Mouse (Mus musculus): ENCODE results near the gene Lrrc20. TPM values are rescaled to one million over a fixed set of nuclear protein-coding genes. Genes with fewer than 3 reads are reported as not detected.
A peak's percentile ranks its signal among the peaks of the same experiment; 100 is the strongest.

Gene Lrrc20
- polyA plus RNA-seq, 2 experiments = 10.4 to 11.3 TPM

- Histone ChIP-seq H3K4me1 (ENCODE audit: control insufficient read depth, insufficient read depth, low read length) (peaks cover 30% of the 10 kb centered on the region), H3K9ac (ENCODE audit: low read depth, low read length, severe bottlenecking) (no peak overlapping the region), H3K4me3 (replicated peaks; ENCODE audit: low read length) (no peak overlapping the region), H3K9me3 (ENCODE audit: control insufficient read depth, low read length) (no peaks in the 10 kb centered on the region), H3K27me3 (ENCODE audit: control insufficient read depth, insufficient read depth, low read length) (no peaks in the 10 kb centered on the region), H3K36me3 (ENCODE audit: control insufficient read depth, insufficient read depth, low read length) (no peaks in the 10 kb centered on the region), H3K4me2 (replicated peaks; ENCODE audit: low read depth, low read length, severe bottlenecking) (no peak overlapping the region), H3K27ac (replicated peaks; ENCODE audit: low read depth, low read length) (0 out of 2 replicates have a peak overlapping the region, but pooled peaks have one; percentile 63)
- ATAC-seq (ENCODE audit: low FRiP score, low read depth) (no peak), DNase-seq (ENCODE audit: low spot score) (no peak)
- TF ChIP-seq POLR2A (IDR thresholded peaks at IDR 0.05; ENCODE audit: borderline replicate concordance, extremely low read depth, insufficient read depth, insufficient read length) = no peak
- 81% methylated on average over 5 of the region's 5 CpGs for WGBS
These were observed 61.4 kb downstream of the Lrrc20 start for GRCm38 (mm10) chr10:61537036-61537380.

- WGBS = 36% methylated on average over 4 of the region's 4 CpGs
- no peaks in the 10 kb centered on the region for H3K9me3 ChIP-seq (ENCODE audit: control insufficient read depth, low read length)
- no peak overlapping the region for H3K4me3 ChIP-seq (replicated peaks; ENCODE audit: low read length)
- no peaks in the 10 kb centered on the region for H3K27me3 ChIP-seq (ENCODE audit: control insufficient read depth, insufficient read depth, low read length)
- H3K27ac ChIP-seq (replicated peaks; ENCODE audit: low read depth, low read length) = no peak overlapping the region
- DNase-seq (ENCODE audit: low spot score) (no peak), ATAC-seq (ENCODE audit: low FRiP score, low read depth) (no peak)
- H3K4me1 ChIP-seq (ENCODE audit: control insufficient read depth, insufficient read depth, low read length) = peaks cover 30% of the 10 kb centered on the region
- H3K9ac ChIP-seq (ENCODE audit: low read depth, low read length, severe bottlenecking) = no peak overlapping the region
- TF ChIP-seq POLR2A (IDR thresholded peaks at IDR 0.05; ENCODE audit: borderline replicate concordance, extremely low read depth, insufficient read depth, insufficient read length) = no peak
- no peak overlapping the region for H3K4me2 ChIP-seq (replicated peaks; ENCODE audit: low read depth, low read length, severe bottlenecking)
- H3K36me3 ChIP-seq (ENCODE audit: control insufficient read depth, insufficient read depth, low read length) = no peaks in the 10 kb centered on the region
These were observed 62.8 kb downstream of the Lrrc20 start for GRCm38 (mm10) chr10:61538446-61538845.

GRCm38 (mm10) chr10:61544127-61544862 is 68.7 kb downstream of the Lrrc20 start:
- 57% methylated on average over 12 of the region's 12 CpGs for WGBS
- no peak for TF ChIP-seq POLR2A (IDR thresholded peaks at IDR 0.05; ENCODE audit: borderline replicate concordance, extremely low read depth, insufficient read depth, insufficient read length)
- no peaks in the 10 kb centered on the region for H3K36me3 ChIP-seq (ENCODE audit: control insufficient read depth, insufficient read depth, low read length)
- no peak overlapping the region for H3K4me2 ChIP-seq (replicated peaks; ENCODE audit: low read depth, low read length, severe bottlenecking)
- no peaks in the 10 kb centered on the region for H3K9me3 ChIP-seq (ENCODE audit: control insufficient read depth, low read length)
- ATAC-seq (ENCODE audit: low FRiP score, low read depth) = no peak
- DNase-seq (ENCODE audit: low spot score) = no peak
- no peak overlapping the region for H3K4me3 ChIP-seq (replicated peaks; ENCODE audit: low read length)
- no peak overlapping the region for H3K9ac ChIP-seq (ENCODE audit: low read depth, low read length, severe bottlenecking)
- H3K27me3 ChIP-seq (ENCODE audit: control insufficient read depth, insufficient read depth, low read length) = no peaks in the 10 kb centered on the region
- H3K4me1 ChIP-seq (ENCODE audit: control insufficient read depth, insufficient read depth, low read length) = no peaks in the 10 kb centered on the region
- H3K27ac ChIP-seq (replicated peaks; ENCODE audit: low read depth, low read length) = no peak overlapping the region

- no peak overlapping the region for H3K4me3 ChIP-seq (replicated peaks; ENCODE audit: low read length)
- H3K27ac ChIP-seq (replicated peaks; ENCODE audit: low read depth, low read length) = no peak overlapping the region
- 58% methylated on average over 9 of the region's 9 CpGs for WGBS
- TF ChIP-seq POLR2A (IDR thresholded peaks at IDR 0.05; ENCODE audit: borderline replicate concordance, extremely low read depth, insufficient read depth, insufficient read length) = no peak
- H3K36me3 ChIP-seq (ENCODE audit: control insufficient read depth, insufficient read depth, low read length) = no peaks in the 10 kb centered on the region
- no peak for DNase-seq (ENCODE audit: low spot score)
- H3K4me2 ChIP-seq (replicated peaks; ENCODE audit: low read depth, low read length, severe bottlenecking) = no peak overlapping the region
- no peak overlapping the region for H3K9ac ChIP-seq (ENCODE audit: low read depth, low read length, severe bottlenecking)
- H3K4me1 ChIP-seq (ENCODE audit: control insufficient read depth, insufficient read depth, low read length) = no peaks in the 10 kb centered on the region
- no peaks in the 10 kb centered on the region for H3K9me3 ChIP-seq (ENCODE audit: control insufficient read depth, low read length)
- no peaks in the 10 kb centered on the region for H3K27me3 ChIP-seq (ENCODE audit: control insufficient read depth, insufficient read depth, low read length)
- ATAC-seq (ENCODE audit: low FRiP score, low read depth) = no peak
These were observed 69.3 kb downstream of the Lrrc20 start for GRCm38 (mm10) chr10:61544863-61545240.

GRCm38 (mm10) chr10:61550106-61550505 is 74.5 kb downstream of the Lrrc20 start:
- Histone ChIP-seq H3K27me3 (ENCODE audit: control insufficient read depth, insufficient read depth, low read length) (no peaks in the 10 kb centered on the region), H3K4me1 (ENCODE audit: control insufficient read depth, insufficient read depth, low read length) (no peaks in the 10 kb centered on the region), H3K9ac (ENCODE audit: low read depth, low read length, severe bottlenecking) (no peak overlapping the region), H3K4me2 (replicated peaks; ENCODE audit: low read depth, low read length, severe bottlenecking) (no peak overlapping the region), H3K27ac (replicated peaks; ENCODE audit: low read depth, low read length) (no peak overlapping the region), H3K9me3 (ENCODE audit: control insufficient read depth, low read length) (no peaks in the 10 kb centered on the region), H3K36me3 (ENCODE audit: control insufficient read depth, insufficient read depth, low read length) (no peaks in the 10 kb centered on the region), H3K4me3 (replicated peaks; ENCODE audit: low read length) (no peak overlapping the region)
- 84% methylated on average over 8 of the region's 8 CpGs for WGBS
- TF ChIP-seq POLR2A (IDR thresholded peaks at IDR 0.05; ENCODE audit: borderline replicate concordance, extremely low read depth, insufficient read depth, insufficient read length) = no peak
- DNase-seq (ENCODE audit: low spot score) (no peak), ATAC-seq (ENCODE audit: low FRiP score, low read depth) (no peak)

Measured in limb, embryonic 14.5 days (tissue).